Mouse (Mus musculus): Measurements from ENCODE around the gene Fndc1.

Gene Fndc1

GRCm38 (mm10) chr17:7820176-7820575 is 6.9 kb downstream of the Fndc1 start:
- DNase-seq (ENCODE audit: low spot score) = no peak

GRCm38 (mm10) chr17:7816602-7817001 is 10.5 kb downstream of the Fndc1 start:
- DNase-seq (ENCODE audit: low spot score) = no peak

- DNase-seq (ENCODE audit: low spot score) = no peak
These were observed 12.7 kb downstream of the Fndc1 start for GRCm38 (mm10) chr17:7814433-7814832.

- DNase-seq (ENCODE audit: low spot score) = no peak
These were observed 19.1 kb downstream of the Fndc1 start for GRCm38 (mm10) chr17:7808043-7808442.

GRCm38 (mm10) chr17:7805105-7805504 is 22.0 kb downstream of the Fndc1 start:
- DNase-seq (ENCODE audit: low spot score) = no peak

- DNase-seq (ENCODE audit: low spot score) = peak; percentile 8
These were observed 24.6 kb downstream of the Fndc1 start for GRCm38 (mm10) chr17:7802483-7802882.

- DNase-seq (ENCODE audit: low spot score) = no peak
These were observed 27.2 kb downstream of the Fndc1 start for GRCm38 (mm10) chr17:7799894-7800293.

- no peak for DNase-seq (ENCODE audit: low spot score)
These were observed 31.5 kb downstream of the Fndc1 start for GRCm38 (mm10) chr17:7795584-7795983.

- DNase-seq (ENCODE audit: low spot score) = no peak
These were observed 31.9 kb downstream of the Fndc1 start for GRCm38 (mm10) chr17:7795168-7795567.

GRCm38 (mm10) chr17:7794093-7794492 is 33.0 kb downstream of the Fndc1 start:
- no peak for DNase-seq (ENCODE audit: low spot score)

GRCm38 (mm10) chr17:7790512-7790911 is 36.6 kb downstream of the Fndc1 start:
- no peak for DNase-seq (ENCODE audit: low spot score)

- no peak for DNase-seq (ENCODE audit: low spot score)
These were observed 53.0 kb downstream of the Fndc1 start for GRCm38 (mm10) chr17:7774101-7774500.

- DNase-seq (ENCODE audit: low spot score) = no peak
These were observed 67.3 kb downstream of the Fndc1 start for GRCm38 (mm10) chr17:7759786-7760185.

- no peak for DNase-seq (ENCODE audit: low spot score)
These were observed 72.1 kb downstream of the Fndc1 start for GRCm38 (mm10) chr17:7755001-7755400.

- no peak for DNase-seq (ENCODE audit: low spot score)
These were observed 73.7 kb downstream of the Fndc1 start for GRCm38 (mm10) chr17:7753383-7753782.

- DNase-seq (ENCODE audit: low spot score) = no peak
These were observed 77.9 kb downstream of the Fndc1 start for GRCm38 (mm10) chr17:7749051-7749815.

- no peak for DNase-seq (ENCODE audit: low spot score)
These were observed 80.3 kb downstream of the Fndc1 start for GRCm38 (mm10) chr17:7746841-7747240.

- no peak for DNase-seq (ENCODE audit: low spot score)
These were observed 82.1 kb downstream of the Fndc1 start for GRCm38 (mm10) chr17:7744976-7745375.

- peak; percentile 83 for DNase-seq (ENCODE audit: low spot score)
These were observed 86.1 kb downstream of the Fndc1 start for GRCm38 (mm10) chr17:7740988-7741387.

- DNase-seq (ENCODE audit: low spot score) = no peak
These were observed 104.1 kb downstream of the Fndc1 start for GRCm38 (mm10) chr17:7722991-7723390.

GRCm38 (mm10) chr17:7718886-7719285 is 108.2 kb downstream of the Fndc1 start:
- no peak for DNase-seq (ENCODE audit: low spot score)

GRCm38 (mm10) chr17:7717945-7718344 is 109.2 kb downstream of the Fndc1 start:
- DNase-seq (ENCODE audit: low spot score) = no peak

- no peak for DNase-seq (ENCODE audit: low spot score)
These were observed 114.1 kb downstream of the Fndc1 start for GRCm38 (mm10) chr17:7713020-7713419.

GRCm38 (mm10) chr17:7707073-7707472 is 120.0 kb downstream of the Fndc1 start:
- DNase-seq (ENCODE audit: low spot score) = no peak

Measured in embryo, embryonic 10.5 days (tissue).